Mouse (Mus musculus): ENCODE results near the gene Tada3.

Tada3 gene

GRCm38 (mm10) chr6:113377496-113378385 lies at the start of gene Tada3, which contains the start of gene Arpc4:
Gene Tada3, minus strand, starts transcription at chr6:113377883.
Gene Arpc4, plus strand, starts transcription at chr6:113378115.
- DNase-seq = peak; percentile 87 to 91

GRCm38 (mm10) chr6:113427397-113427796 lies 49.7 kb upstream of the Tada3 start:
- DNase-seq = no peak

- no peak for DNase-seq
Measured at GRCm38 (mm10) chr6:113426696-113427095, 49.0 kb upstream of the Tada3 start.

- DNase-seq = no peak
Measured at GRCm38 (mm10) chr6:113424187-113424586, 46.5 kb upstream of the Tada3 start.

- DNase-seq = no peak
Measured at GRCm38 (mm10) chr6:113423000-113423399, 45.3 kb upstream of the Tada3 start.

GRCm38 (mm10) chr6:113419199-113419587 lies 41.5 kb upstream of the Tada3 start, which contains the start of gene Rpusd3:
Gene Rpusd3, minus strand, starts transcription at chr6:113419340.
- DNase-seq = peak; percentile 99 to 100

GRCm38 (mm10) chr6:113418441-113419198 lies 40.9 kb upstream of the Tada3 start:
- DNase-seq = peak; percentile 17 to 27

- peak in 1 of 2 experiments; percentile 25 for DNase-seq
Measured at GRCm38 (mm10) chr6:113416416-113416815, 38.7 kb upstream of the Tada3 start.

GRCm38 (mm10) chr6:113410001-113410400 lies 32.3 kb upstream of the Tada3 start:
- DNase-seq = no peak

GRCm38 (mm10) chr6:113406683-113407082 lies 29.0 kb upstream of the Tada3 start:
- no peak for DNase-seq

- no peak for DNase-seq
Measured at GRCm38 (mm10) chr6:113405483-113405882, 27.8 kb upstream of the Tada3 start.

GRCm38 (mm10) chr6:113404649-113405448 lies 27.2 kb upstream of the Tada3 start:
- DNase-seq = no peak

GRCm38 (mm10) chr6:113402094-113402493 lies 24.4 kb upstream of the Tada3 start:
- DNase-seq = no peak

GRCm38 (mm10) chr6:113396270-113397030 lies 18.8 kb upstream of the Tada3 start:
- DNase-seq = no peak

GRCm38 (mm10) chr6:113395501-113395900 lies 17.8 kb upstream of the Tada3 start:
- no peak for DNase-seq

- no peak for DNase-seq
Measured at GRCm38 (mm10) chr6:113394811-113395210, 17.1 kb upstream of the Tada3 start.

- no peak for DNase-seq
Measured at GRCm38 (mm10) chr6:113393951-113394350, 16.3 kb upstream of the Tada3 start.

GRCm38 (mm10) chr6:113392387-113393071 lies 14.8 kb upstream of the Tada3 start:
- DNase-seq = peak; percentile 59 to 60

- DNase-seq = no peak
Measured at GRCm38 (mm10) chr6:113392015-113392386, 14.3 kb upstream of the Tada3 start.

GRCm38 (mm10) chr6:113390715-113391114 lies 13.0 kb upstream of the Tada3 start:
- DNase-seq = no peak

- DNase-seq = no peak
Measured at GRCm38 (mm10) chr6:113388960-113389359, 11.3 kb upstream of the Tada3 start, which contains the start of gene Ttll3. Gene Ttll3, plus strand, starts transcription at chr6:113389260.
